Mouse (Mus musculus) megakaryocyte, adult 5-6 weeks (primary cell): ENCODE data around the gene Lrguk. TPM values are rescaled to one million over a fixed set of nuclear protein-coding genes. Genes with fewer than 3 reads are reported as not detected.

Experiments used
- ATAC-seq: 2 replicates; pipeline ENCODE4 v1.8.0; 2016; ENCODE audit warnings: mild to moderate bottlenecking, inconsistent platforms; ENCODE audit not compliant: poor library complexity, severe bottlenecking
- total RNA-seq, 2 experiments: library from RNA; stranded (forward) in 1 of 2; stranded (reverse) in 1 of 2; fragments of 153-499, 151-499 nt in 1 of 2; fragments of 221-1000, 200-1000 nt in 1 of 2; gene quantifications; 2 replicates each; pipeline versions ENCODE4 v1.2.3 to v1.2.4; 2015 to 2017

Lrguk gene
- total RNA-seq, 2 experiments from 2014 or later, result not detected

GRCm38 (mm10) chr6:34173251-34173650 is 144.0 kb downstream of the Lrguk start:
- ATAC-seq, result no peak

GRCm38 (mm10) chr6:34174715-34175114 is 145.5 kb downstream of the Lrguk start:
- ATAC-seq, result no peak

- peak; percentile 13 for ATAC-seq
Observed at GRCm38 (mm10) chr6:34176111-34176863, 147.0 kb downstream of the Lrguk start.

- ATAC-seq, result peak; percentile 95
Observed at GRCm38 (mm10) chr6:34176864-34177247, 147.6 kb downstream of the Lrguk start, which contains the start of gene Slc35b4. Gene Slc35b4, minus strand, starts transcription at chr6:34177111.

GRCm38 (mm10) chr6:34179007-34179406 is 149.8 kb downstream of the Lrguk start:
- ATAC-seq, result no peak

GRCm38 (mm10) chr6:34179911-34180310 is 150.7 kb downstream of the Lrguk start:
- ATAC-seq, result no peak

GRCm38 (mm10) chr6:34181961-34182360 is 152.7 kb downstream of the Lrguk start:
- ATAC-seq, result no peak

GRCm38 (mm10) chr6:34183326-34183725 is 154.1 kb downstream of the Lrguk start:
- no peak for ATAC-seq

Other genes with a start within 250 kb of the Lrguk start
- gene Slc35b4, start 147.7 kb downstream of the Lrguk start, total RNA-seq (2015), result 20.1 and 22.1 TPM in 2 replicates
- gene Slc35b4, start 147.7 kb downstream of the Lrguk start, total RNA-seq (2017), result 12.8 and 17.2 TPM in 2 replicates